Mouse (Mus musculus) liver, adult 2 months (tissue): Measurements from ENCODE around the gene Mlycd.

Experiments
- CTCF ChIP-seq: fragments of 200-500 bp; IDR thresholded peaks from 2 replicates; pipeline ENCODE4 v1.5.1; 2011; ENCODE audit warnings: low read depth, low read length, control low read depth
- POLR2A ChIP-seq: fragments of 200-500 bp; IDR thresholded peaks from 2 replicates; pipeline ENCODE4 v1.6.1; 2011; ENCODE audit warnings: low read length, control low read depth; ENCODE audit not compliant: insufficient read depth; ENCODE audit errors: extremely low read depth

- TF ChIP-seq CTCF (no peak), POLR2A (no peak)
These were observed 36.5 kb upstream of the Mlycd start for GRCm38 (mm10) chr8:119358175-119358574.
